Mouse (Mus musculus): ENCODE measurements around the gene Cfap45.
A peak's percentile ranks its signal among the peaks of the same experiment; 100 is the strongest.

Cfap45 gene

GRCm38 (mm10) chr1:172518013-172518412, 2.6 kb upstream of the Cfap45 start:
- DNase-seq (ENCODE audit: low spot score), result no peak

DNA sequence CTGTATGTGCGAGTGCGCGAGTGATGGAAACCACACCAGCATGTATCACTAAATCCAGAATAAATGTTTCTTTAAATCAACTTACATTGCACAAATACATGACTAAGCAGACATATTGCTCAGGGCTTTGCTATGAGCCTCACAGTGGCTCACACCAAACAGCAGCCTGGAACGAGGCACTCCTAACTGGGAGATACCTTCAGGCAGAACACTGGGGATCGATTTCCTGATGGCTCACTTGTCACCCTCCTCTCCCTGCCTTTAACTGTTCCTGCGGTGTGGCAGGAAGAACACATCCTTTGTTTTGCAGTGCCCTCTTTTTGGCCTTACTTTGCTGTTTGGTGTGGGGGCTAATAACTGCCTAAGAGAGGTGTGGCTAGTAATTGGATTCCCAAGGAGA, 957 bp upstream of the Cfap45 start:
- DNase-seq (ENCODE audit: low spot score), result no peak

- no peak for DNase-seq (ENCODE audit: low spot score)
Measured at GRCm38 (mm10) chr1:172522524-172522923, 1.9 kb downstream of the Cfap45 start.

- no peak for DNase-seq (ENCODE audit: low spot score)
Measured at GRCm38 (mm10) chr1:172523699-172524101, 3.1 kb downstream of the Cfap45 start.

DNA sequence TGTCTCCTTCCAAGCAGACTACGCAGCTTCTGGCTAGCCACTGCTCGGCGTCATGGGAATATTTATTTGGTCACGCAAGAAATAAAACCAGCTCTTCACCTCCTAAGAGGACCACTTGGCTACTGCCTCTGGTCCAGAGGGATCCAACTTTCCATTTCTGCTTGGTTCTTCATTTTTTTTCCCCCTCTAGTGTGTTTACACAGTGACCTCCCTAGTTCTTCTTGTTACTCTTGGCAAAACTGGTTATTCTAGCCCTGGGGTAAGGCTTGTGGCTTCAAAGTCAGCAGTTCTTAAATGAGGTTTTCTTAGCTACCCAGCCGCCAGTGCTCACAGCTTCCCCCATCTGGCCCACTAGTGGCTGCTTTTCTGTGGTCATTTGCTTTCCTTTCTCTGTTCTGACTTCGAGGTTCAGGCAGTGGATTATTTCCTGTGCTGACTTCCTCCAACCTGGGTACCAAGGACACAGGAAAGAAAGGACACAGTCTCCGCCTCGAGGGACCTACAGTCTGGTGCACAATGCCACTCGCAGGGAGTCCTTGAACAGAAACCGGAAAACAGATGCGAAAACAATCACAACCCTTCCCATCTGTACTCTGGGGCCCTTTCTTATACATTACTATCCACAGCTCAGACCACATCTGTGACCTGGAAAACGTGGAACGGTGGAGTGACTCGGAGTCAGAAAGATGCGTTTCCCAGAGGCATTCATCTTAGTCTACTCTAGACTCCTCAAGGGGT, 4.6 kb downstream of the Cfap45 start:
- peak; percentile 53 for DNase-seq (ENCODE audit: low spot score)

DNA sequence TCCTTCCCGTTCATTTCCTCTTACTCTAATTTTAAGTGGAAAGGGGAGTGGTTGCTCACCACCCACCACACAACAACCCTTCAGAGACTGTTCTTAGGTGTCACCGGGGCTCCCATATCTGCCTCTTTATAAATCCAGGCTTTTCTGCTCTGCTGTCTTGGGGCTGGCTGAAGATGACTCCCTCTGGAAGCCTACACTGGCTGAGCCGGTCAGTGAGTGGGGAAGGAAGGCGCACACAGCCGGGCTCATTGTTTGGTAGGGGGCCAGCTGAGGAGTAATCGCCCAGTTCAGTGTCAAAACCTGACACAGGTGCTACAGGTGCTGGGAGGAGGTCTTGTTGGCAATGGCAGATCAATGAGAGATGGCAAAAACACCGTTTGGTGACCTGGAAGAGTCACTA, 5.4 kb downstream of the Cfap45 start:
- no peak for DNase-seq (ENCODE audit: low spot score)

DNA sequence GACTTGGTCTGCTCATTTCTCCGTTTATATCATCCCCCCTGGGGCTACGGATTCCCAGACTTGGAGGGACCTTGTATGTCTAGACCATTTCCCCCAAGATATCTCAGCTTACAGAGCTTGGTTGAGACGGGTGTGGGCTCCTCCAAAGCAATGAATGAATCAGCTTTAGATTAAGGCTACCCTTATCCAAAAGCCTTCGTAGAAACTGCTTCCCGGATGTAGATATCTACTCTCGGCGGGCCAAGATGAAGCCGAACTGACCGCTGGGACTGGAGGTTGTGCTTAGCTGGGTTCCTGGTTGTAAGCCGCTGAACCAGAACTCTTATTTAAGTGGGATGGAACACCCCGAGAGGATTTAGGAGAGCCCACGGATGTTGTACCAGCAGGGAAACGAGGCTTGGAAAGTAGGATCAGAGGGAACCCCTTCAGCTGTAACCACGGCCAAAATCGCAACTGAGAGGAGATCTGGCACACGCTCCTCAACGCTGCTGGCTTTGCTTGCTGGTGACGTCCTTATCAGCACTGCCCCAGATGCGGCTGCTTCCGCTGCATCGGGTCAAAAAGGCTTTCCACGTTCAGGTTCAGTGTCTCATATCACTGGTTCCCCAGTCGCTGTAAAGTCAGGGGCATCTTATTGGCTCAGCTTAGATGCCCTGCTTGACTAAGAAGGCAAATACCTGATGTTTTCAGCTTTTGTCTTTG, 5.9 kb downstream of the Cfap45 start:
- DNase-seq (ENCODE audit: low spot score), result peak; percentile 28

- no peak for DNase-seq (ENCODE audit: low spot score)
Measured at GRCm38 (mm10) chr1:172527431-172527830, 6.8 kb downstream of the Cfap45 start.

GRCm38 (mm10) chr1:172528701-172529100, 8.1 kb downstream of the Cfap45 start:
- peak; percentile 84 for DNase-seq (ENCODE audit: low spot score)

GRCm38 (mm10) chr1:172530544-172531220, 10.1 kb downstream of the Cfap45 start:
- DNase-seq (ENCODE audit: low spot score), result no peak

GRCm38 (mm10) chr1:172532551-172532950, 11.9 kb downstream of the Cfap45 start:
- DNase-seq (ENCODE audit: low spot score), result no peak

GRCm38 (mm10) chr1:172535116-172535515, 14.5 kb downstream of the Cfap45 start:
- no peak for DNase-seq (ENCODE audit: low spot score)

- DNase-seq (ENCODE audit: low spot score), result no peak
Measured at GRCm38 (mm10) chr1:172539827-172540226, 19.2 kb downstream of the Cfap45 start.

GRCm38 (mm10) chr1:172540283-172540820, 19.8 kb downstream of the Cfap45 start:
- DNase-seq (ENCODE audit: low spot score), result no peak

DNA sequence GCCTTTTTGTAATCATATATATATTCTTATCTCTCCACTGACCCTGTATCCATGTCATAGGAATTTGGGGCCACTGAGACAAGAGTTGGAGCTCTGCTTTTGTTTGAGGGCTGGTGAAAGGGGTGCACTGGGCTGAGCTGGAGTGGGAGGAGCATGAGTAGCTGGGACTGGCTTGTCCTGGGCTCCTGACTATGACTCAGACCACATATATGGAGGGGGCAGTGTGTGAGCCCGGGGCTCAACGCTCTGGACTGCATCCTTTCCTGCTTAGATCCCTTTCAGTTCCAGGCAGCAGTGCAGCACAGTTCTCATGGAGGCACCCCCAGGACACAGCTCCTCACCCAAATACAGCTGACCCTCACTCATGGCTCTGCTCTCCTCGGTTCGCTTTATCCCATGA, 25.5 kb downstream of the Cfap45 start:
- DNase-seq (ENCODE audit: low spot score), result no peak

DNA sequence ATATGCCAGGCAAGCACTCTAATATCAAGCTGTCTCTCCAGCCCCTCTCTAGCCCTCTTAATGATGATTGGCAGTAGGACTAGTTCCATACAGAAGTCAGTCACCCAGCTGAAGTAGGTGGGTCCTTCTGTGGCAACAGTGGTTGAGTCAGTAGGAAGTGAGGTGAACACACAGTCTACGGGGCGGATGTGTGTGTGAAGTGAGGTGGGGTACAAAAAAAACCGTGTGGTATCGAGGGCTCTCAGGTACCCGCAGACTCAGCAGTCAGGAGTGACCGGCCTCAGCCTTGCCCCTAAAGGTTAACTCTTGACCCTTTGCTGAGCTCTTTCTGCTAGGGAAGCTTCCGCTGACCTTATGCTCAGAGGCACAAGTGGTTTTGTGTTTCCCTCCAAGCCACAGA, 27.9 kb downstream of the Cfap45 start:
- DNase-seq (ENCODE audit: low spot score), result peak; percentile 58

- no peak for DNase-seq (ENCODE audit: low spot score)
Measured at GRCm38 (mm10) chr1:172549314-172549713, 28.7 kb downstream of the Cfap45 start.

- DNase-seq (ENCODE audit: low spot score), result no peak
Measured at GRCm38 (mm10) chr1:172549717-172550116, 29.1 kb downstream of the Cfap45 start.

- peak; percentile 54 for DNase-seq (ENCODE audit: low spot score)
Measured at GRCm38 (mm10) chr1:172550551-172550951, 29.9 kb downstream of the Cfap45 start.

- DNase-seq (ENCODE audit: low spot score), result no peak
Measured at GRCm38 (mm10) chr1:172551009-172551408, 30.4 kb downstream of the Cfap45 start.

- DNase-seq (ENCODE audit: low spot score), result no peak
Measured at GRCm38 (mm10) chr1:172552623-172553022, 32.0 kb downstream of the Cfap45 start.

DNA sequence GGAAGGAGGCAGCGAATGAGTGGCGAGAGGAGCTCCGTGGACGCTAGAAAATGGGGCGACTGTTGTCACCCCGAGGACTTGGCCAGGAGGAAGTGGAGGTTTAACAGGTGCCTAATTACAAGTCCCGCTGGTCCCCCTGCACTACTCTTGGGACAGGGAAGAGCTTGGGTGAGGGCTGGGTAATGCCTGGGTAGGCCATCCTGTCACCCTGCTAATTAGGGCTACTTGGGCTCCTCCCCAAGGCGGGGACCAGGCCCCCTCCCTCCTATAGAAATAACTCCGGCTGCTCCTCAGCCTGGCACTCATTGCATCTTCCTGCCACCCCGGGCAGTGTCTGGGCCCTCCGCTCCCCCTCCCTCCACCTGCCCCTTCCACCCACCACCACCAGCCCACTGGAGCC, 35.0 kb downstream of the Cfap45 start, which contains the start of gene Vsig8:
TSS of gene Vsig8 (plus strand) at position 301 of the 400 bp plus-strand sequence.
- DNase-seq (ENCODE audit: low spot score), result no peak
